Mouse (Mus musculus) ovary, postnatal 36 days (tissue): ENCODE measurements around the gene Baiap2l1.
"Not testable (repeated sequence)": the region's sequence is repeated elsewhere in the genome, so short reads cannot be mapped to it uniquely, and the experiment has no call there.

Source experiments
- DNase-seq: peaks from one replicate; pipeline ENCODE4 v3.0.0; 2022; ENCODE audit warnings: low spot score, mixed read lengths

The Baiap2l1 gene

GRCm38 (mm10) chr5:144357881-144358591 is at the start of gene Baiap2l1:
Baiap2l1 (minus strand) TSS chr5:144358112.
- peak; percentile 92 for DNase-seq

GRCm38 (mm10) chr5:144406256-144406655 is 48.3 kb upstream of the Baiap2l1 start:
- no peak for DNase-seq

- DNase-seq: no peak
Observed at GRCm38 (mm10) chr5:144400821-144401220, 42.9 kb upstream of the Baiap2l1 start.

GRCm38 (mm10) chr5:144397566-144397965 is 39.7 kb upstream of the Baiap2l1 start:
- no peak for DNase-seq

GRCm38 (mm10) chr5:144394142-144394541 is 36.2 kb upstream of the Baiap2l1 start:
- DNase-seq: no peak

GRCm38 (mm10) chr5:144387851-144388250 is 29.9 kb upstream of the Baiap2l1 start:
- DNase-seq: peak; percentile 29

- no peak for DNase-seq
Observed at GRCm38 (mm10) chr5:144383936-144384335, 26.0 kb upstream of the Baiap2l1 start.

- no peak for DNase-seq
Observed at GRCm38 (mm10) chr5:144381782-144382181, 23.9 kb upstream of the Baiap2l1 start.

GRCm38 (mm10) chr5:144380689-144381088 is 22.8 kb upstream of the Baiap2l1 start:
- no peak for DNase-seq

GRCm38 (mm10) chr5:144379431-144379830 is 21.5 kb upstream of the Baiap2l1 start:
- DNase-seq: no peak

- no peak for DNase-seq
Observed at GRCm38 (mm10) chr5:144372885-144373284, 15.0 kb upstream of the Baiap2l1 start.

- DNase-seq: no peak
Observed at GRCm38 (mm10) chr5:144372177-144372576, 14.3 kb upstream of the Baiap2l1 start.

GRCm38 (mm10) chr5:144370986-144371385 is 13.1 kb upstream of the Baiap2l1 start:
- DNase-seq: no peak

GRCm38 (mm10) chr5:144368661-144369205 is 10.8 kb upstream of the Baiap2l1 start:
- no peak for DNase-seq

- not testable (repeated sequence) for DNase-seq
Observed at GRCm38 (mm10) chr5:144366551-144366950, 8.6 kb upstream of the Baiap2l1 start.

- no peak for DNase-seq
Observed at GRCm38 (mm10) chr5:144364680-144365357, 6.9 kb upstream of the Baiap2l1 start.

- DNase-seq: no peak
Observed at GRCm38 (mm10) chr5:144360346-144360745, 2.4 kb upstream of the Baiap2l1 start.

GRCm38 (mm10) chr5:144359886-144360285 is 2.0 kb upstream of the Baiap2l1 start:
- no peak for DNase-seq

- no peak for DNase-seq
Observed at GRCm38 (mm10) chr5:144358592-144358917, 643 bp upstream of the Baiap2l1 start.

GRCm38 (mm10) chr5:144357551-144357880 is 396 bp downstream of the Baiap2l1 start:
- DNase-seq: no peak

- no peak for DNase-seq
Observed at GRCm38 (mm10) chr5:144356776-144357455, 996 bp downstream of the Baiap2l1 start.

- no peak for DNase-seq
Observed at GRCm38 (mm10) chr5:144352250-144353047, 5.5 kb downstream of the Baiap2l1 start.
